Mouse (Mus musculus) heart, adult 10 weeks (tissue): Measurements from ENCODE around the gene Gm16223. TPM values are rescaled to one million over a fixed set of nuclear protein-coding genes. Genes with fewer than 3 reads are reported as not detected.

ENCODE experiments used
- polyA plus RNA-seq: library from polyadenylated mRNA; stranded (reverse); fragments of 350-450 nt; fragmentation: Illumina TruSeq; extraction: RNeasy Lipid Tissue Mini Kit (QIAGEN cat#74804); gene quantifications from one replicate; pipeline ENCODE4 v1.2.3, GENCODE M21; 2014; ENCODE audit warnings: low read depth, low replicate concordance

Gm16223 gene
- polyA plus RNA-seq = not detected

GRCm38 (mm10) chr5:42067476-42068187 lies at the start of gene Gm16223:
Gene Gm16223, plus strand, starts transcription at chr5:42067960.

Other genes starting within 250 kb of the Gm16223 start
- 11.8 TPM for gene Bod1l, start 223.6 kb upstream of the Gm16223 start, polyA plus RNA-seq